Mouse (Mus musculus): ENCODE measurements around the gene Vim.

Vim gene

DNA sequence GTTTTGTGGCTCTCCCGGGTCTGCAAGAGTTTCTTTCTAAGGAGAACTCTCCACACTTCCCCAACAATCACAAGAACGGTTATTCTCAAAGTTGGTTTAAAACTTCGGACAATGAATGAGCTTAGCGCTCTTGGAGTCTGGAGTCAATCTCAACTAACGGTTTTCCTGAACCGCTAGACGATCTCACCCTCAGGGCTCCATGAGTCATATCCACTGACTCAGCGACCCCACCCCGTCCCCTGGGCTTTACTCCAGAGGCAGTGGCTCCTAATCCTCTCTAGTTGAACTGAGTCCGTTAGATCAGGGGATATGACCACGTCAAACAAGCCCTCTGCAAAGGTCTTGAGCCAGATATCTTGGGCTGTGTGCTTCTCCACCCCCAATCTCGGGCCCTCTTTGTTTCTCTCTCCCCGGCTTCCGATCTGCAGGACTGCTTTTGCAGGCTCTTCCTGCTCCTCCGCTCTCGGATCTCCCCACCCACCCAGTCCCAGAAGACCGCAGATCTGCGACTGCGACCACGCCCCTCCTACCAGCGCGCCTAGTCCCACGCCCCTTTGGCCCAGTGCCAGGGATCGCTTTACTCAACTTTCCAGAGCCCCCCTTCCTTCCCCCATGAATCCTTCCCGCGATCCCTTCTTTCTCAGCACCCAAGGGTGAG lies at the start of gene Vim:
Vim (plus strand) TSS at position 520 of the 658 bp plus-strand sequence.
- peak; percentile 80 to 88 for DNase-seq (ENCODE audit: low spot score in 2 of 2)

GRCm38 (mm10) chr2:13526205-13526604 lies 47.5 kb upstream of the Vim start:
- no peak for DNase-seq (ENCODE audit: low spot score in 2 of 2)

DNA sequence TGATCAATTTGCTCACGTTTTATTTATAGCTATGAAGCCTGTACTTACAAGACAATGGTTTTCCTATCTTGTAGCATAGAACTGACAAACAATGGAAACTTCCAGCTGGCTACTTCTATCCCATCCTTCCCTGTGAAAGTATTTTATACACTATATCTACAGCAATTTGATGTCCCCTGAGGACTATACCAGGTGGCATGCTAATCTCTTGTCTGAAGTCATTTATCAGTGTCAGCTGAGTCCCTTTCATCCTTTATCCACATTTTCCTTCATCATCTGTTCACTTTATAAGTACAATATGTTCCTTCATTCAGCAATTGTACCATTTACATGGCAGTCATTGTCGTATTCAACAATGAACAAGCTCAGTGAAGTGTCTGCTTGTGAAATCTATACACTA lies 46.6 kb upstream of the Vim start:
- no peak for DNase-seq (ENCODE audit: low spot score in 2 of 2)

DNA sequence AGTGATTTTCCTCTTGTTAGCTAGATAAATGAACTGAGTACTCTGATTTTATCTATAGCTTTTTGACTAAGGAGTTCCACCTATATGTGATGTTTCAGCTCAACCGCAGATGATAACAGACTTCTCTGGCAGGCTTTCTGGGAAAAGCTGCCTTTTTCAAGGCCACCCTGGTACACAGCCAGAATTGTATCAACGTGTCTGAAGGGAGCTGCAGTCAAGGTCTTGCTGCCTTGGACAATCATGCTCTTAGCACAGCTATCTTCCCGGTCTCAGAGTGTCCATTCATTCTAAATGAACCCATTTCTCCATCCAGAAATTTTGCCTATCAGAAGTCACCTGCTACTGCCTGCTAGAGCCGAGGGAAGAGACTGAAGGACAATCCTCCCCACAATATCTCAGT lies 46.2 kb upstream of the Vim start:
- no peak for DNase-seq (ENCODE audit: low spot score in 2 of 2)

DNA sequence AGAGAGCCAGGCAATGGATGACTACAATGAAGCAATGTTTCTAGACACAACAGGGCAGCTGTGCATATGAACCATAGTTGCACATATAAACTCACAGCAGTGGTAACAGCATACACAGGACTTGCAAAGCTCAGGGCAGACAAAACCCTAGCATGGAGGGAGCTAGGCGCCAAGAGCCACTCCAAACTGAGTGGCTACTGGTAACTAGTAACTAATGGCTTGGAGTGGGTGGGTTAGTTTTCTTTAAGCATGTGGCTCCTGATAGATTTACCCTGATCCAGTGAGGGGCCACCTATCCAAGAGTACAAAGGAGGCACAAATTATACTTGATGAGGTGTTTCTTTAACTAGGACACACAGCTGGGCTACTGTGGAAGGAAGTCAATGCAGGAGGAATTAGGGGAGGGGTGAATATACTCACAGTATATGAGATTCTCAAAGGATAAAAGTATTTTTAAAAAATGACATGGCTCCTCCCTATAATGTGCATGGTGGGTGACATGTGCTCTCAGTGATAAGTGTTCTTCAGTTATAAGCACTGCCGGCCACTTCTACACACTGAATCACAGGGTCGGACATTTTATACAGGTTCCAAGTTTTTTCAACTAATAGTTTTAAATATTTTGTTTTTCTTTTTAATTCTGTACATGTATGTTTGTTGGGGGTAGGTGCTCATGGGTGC lies 44.3 kb upstream of the Vim start:
- no peak for DNase-seq (ENCODE audit: low spot score in 2 of 2)

DNA sequence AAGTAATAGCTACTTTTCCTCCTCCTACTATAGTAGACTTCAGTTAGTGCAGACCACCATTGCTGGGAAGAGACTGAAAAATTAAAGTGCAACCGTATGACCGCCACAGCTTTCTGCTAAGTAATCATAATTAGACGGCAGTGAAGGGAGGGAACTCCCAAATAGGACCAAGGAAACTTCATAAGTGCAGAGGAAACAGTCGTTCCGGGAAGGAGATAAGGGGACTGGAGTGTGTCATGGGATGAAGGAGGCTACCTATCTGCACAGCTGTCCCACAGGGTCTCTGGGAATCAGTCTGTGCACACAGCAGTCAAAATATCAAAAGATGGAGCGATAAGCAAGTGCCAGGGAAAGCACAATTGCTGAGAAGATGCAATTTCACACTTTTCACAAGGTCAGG lies 43.1 kb upstream of the Vim start:
- DNase-seq (ENCODE audit: low spot score in 2 of 2), result no peak

DNA sequence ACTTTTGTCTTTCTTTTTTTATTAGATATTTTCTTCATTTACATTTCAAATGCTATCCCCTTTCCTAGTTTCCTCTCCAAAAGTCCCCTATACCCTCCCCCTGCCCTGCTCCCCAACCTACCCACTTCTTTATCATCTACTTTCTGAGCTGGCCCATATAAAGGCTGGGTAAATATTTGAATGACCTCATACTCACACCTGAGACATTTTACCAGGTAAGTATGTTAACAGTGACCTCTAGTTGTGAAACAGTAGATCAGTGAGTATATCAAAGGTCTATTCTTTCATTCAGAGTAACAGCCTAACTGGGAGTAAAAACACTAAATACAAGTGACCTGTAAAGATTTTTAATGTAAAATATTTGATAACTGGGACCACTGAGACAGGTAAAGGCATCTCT lies 37.0 kb upstream of the Vim start:
- DNase-seq (ENCODE audit: low spot score in 2 of 2), result no peak

GRCm38 (mm10) chr2:13537733-13538132 lies 36.0 kb upstream of the Vim start:
- DNase-seq (ENCODE audit: low spot score in 2 of 2), result no peak

DNA sequence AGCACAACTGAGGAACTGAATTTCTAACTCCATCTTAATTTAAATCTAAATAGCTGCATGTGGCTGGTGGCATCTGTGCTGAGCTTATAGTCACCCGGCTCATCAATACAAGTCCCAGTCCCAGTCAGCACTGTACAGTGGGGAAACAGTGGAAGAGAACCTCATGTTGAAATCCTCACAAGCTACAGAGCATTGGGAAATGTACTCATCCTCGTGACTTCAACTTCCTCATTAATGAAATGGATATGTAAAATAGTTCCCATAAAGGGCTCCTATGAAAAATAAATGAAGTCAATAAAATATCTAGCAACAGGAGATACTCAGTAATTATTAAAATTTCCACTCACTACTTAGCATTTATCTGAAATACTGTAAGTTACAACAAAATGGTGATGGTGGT lies 35.5 kb upstream of the Vim start:
- DNase-seq (ENCODE audit: low spot score in 2 of 2), result no peak

DNA sequence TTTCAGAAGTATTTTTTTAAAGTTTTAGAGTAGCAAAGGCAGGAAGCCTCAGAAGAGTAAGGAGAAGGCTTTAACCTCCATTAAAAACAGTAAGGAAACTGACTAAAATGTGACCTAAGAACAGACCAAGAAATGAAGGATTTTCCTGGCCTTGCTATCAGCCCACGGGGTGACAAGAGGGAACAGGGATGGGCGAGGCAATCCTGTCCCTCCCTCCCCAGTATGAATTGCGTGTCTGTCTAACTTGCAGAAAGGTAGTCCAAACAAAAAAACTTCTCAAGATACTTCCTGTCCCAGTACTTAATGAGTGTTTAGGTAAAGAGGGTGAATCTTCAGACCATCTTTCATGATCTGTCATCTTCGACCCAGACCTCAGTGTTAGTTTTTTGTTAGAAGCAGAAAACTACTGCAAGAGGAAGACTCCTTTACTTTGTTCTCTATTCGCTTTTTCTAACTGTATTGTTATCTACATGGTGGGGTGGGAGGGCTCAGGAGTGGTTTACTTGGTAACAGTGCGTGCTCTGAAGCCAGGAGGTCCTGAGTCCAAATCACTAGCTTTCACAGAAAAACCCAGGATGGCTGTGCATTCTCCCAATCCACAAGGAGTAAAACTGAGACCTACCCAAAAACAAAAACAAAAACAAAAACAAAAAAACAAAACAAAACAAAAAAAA lies 34.9 kb upstream of the Vim start:
- no peak for DNase-seq (ENCODE audit: low spot score in 2 of 2)

- no peak for DNase-seq (ENCODE audit: low spot score in 2 of 2)
Observed at GRCm38 (mm10) chr2:13539860-13540259, 33.9 kb upstream of the Vim start.

GRCm38 (mm10) chr2:13543519-13544124 lies 30.1 kb upstream of the Vim start:
- DNase-seq (ENCODE audit: low spot score in 2 of 2), result no peak

- peak; percentile 75 to 80 for DNase-seq (ENCODE audit: low spot score in 2 of 2)
Observed at GRCm38 (mm10) chr2:13544193-13544824, 29.4 kb upstream of the Vim start, which contains the start of gene Trdmt1. Trdmt1 (minus strand) TSS chr2:13544668.

DNA sequence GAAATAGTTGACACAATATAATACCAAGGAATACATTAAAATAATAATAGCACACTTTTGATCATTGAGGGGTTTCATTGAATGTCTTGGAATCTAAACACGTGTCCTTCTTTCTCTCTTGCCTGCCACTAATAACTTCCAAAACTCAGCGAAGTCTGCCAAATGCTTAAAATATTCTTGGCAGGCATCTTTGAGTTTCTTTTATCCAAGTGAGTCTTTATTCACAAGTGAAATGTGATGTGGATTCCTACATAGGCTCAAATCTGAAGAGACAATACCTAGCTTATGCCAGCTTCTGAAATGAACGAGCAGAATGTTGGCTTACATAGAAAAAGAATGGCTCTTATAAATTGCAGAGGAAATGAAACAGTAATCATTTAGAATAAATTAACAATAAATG lies 25.0 kb upstream of the Vim start:
- DNase-seq (ENCODE audit: low spot score in 2 of 2), result no peak

GRCm38 (mm10) chr2:13553966-13554365 lies 19.8 kb upstream of the Vim start:
- DNase-seq (ENCODE audit: low spot score in 2 of 2), result no peak

- DNase-seq (ENCODE audit: low spot score in 2 of 2), result no peak
Observed at GRCm38 (mm10) chr2:13556239-13556638, 17.5 kb upstream of the Vim start.

DNA sequence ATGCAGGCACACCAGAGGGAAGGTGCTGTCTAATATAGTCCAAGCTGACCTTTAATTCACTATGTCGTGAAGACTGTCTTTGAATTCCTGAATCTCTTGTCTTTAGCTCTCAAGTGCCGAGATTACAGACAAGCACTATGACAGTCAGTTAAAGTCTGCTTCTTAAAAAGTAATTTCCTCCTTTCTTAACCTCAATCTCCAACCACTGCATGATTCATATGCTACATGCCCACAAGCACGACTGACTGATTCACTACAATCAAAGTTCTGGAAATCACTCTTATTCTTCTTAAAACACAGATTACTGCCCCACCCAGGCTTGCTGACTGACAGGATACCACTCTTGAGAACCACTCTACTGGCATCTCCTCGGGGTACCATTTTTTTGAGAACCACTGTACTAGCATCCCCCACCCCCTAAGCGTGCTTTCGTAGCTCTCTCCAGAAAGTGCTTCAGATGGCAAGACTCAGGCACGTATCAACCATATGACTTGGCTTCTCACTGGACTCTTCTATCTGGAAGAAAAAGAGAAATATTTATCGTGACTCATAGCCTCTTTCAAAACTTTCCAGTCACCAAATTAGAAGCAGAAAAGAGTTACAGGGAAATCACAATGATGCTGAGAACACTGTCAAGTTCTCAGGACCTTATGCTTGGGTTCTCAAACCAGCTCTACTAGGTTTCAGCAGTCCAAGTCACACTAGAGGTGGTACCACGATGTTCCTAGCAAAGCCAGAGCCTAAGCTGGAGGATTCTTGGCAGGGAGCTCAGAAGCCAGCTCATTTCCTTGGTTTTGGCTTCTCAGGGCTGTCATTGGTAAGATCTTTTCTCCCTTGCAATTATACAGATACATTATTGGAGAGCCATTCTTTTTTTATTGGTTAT lies 16.3 kb upstream of the Vim start:
- no peak for DNase-seq (ENCODE audit: low spot score in 2 of 2)

DNA sequence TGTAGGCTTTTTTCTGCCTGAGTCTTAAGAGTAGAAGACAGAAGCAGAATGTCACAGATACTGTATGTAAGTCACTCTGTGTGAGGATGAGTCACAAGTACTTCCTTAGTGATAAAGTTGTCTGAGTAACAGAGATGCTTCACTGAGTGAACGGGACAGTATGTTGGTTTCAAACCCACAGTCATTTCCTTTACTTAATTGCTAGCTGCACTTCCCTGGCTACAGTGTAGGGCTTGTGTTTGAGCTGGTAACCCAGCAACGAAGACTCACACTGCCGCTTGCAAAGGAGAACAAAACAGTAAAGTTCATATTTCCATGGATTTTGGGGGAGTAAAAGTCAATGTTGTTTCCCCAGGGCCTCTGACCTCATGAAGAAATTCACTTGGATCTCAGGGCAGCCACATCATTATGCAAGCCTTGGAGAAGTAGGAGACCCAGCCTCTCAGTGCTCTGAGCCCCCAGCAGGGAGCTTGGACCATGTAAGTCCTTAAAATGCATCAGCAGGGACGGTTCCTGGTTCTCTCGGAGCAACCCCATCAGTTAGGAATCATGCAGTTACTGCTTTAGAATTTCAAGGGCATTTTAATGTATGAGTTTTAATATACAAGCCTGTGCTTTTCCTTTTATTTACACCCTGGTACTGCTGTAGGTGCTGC lies 15.0 kb upstream of the Vim start:
- DNase-seq (ENCODE audit: low spot score in 2 of 2), result peak in 1 of 2 experiments; percentile 18

- DNase-seq (ENCODE audit: low spot score in 2 of 2), result no peak
Observed at GRCm38 (mm10) chr2:13559303-13559702, 14.4 kb upstream of the Vim start.

DNA sequence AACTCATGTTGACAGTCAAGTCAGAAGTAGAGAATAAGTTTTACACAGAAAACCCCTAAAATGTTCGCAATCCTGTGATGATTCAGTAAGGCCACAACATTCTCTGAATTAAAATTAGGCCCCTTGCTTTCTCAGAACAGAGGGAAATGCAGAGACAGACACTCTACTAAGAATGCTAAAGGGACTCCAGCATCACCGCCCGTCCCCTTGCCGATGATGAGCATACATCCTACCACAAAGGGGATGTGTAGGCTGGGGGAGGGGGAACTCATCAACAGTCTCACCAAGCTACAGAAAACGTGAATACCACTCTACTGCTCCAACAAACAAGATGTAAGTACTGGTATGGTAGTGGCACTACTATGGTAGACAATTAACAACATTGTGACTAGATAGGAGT lies 14.0 kb upstream of the Vim start:
- no peak for DNase-seq (ENCODE audit: low spot score in 2 of 2)

GRCm38 (mm10) chr2:13560396-13560795 lies 13.3 kb upstream of the Vim start:
- DNase-seq (ENCODE audit: low spot score in 2 of 2), result no peak

All from urinary bladder, postnatal 36 days (tissue).